Mouse (Mus musculus) bone marrow macrophage, adult 2 months (primary cell): ENCODE data around the gene Prune1. TPM values are rescaled to one million over a fixed set of nuclear protein-coding genes. Genes with fewer than 3 reads are reported as not detected.

Source experiments
- H3K27ac ChIP-seq: 2 replicates; pipeline ENCODE4 v1.5.1; 2012; ENCODE audit warnings: low read depth, low read length; ENCODE audit not compliant: insufficient read depth
- H3K4me1 ChIP-seq: 2 replicates; pipeline ENCODE4 v1.6.1; 2012; ENCODE audit warnings: low read length; ENCODE audit not compliant: control insufficient read depth, insufficient read depth
- H3K4me3 ChIP-seq: 2 replicates; pipeline ENCODE4 v1.5.1; 2012; ENCODE audit warnings: mild to moderate bottlenecking, low read length, moderate library complexity; ENCODE audit not compliant: insufficient read depth
- CTCF ChIP-seq: IDR thresholded peaks from 2 replicates; pipeline ENCODE4 v1.5.1; 2012; ENCODE audit warnings: low read depth, mild to moderate bottlenecking, low read length, moderate library complexity
- POLR2A ChIP-seq: IDR thresholded peaks from 2 replicates; pipeline ENCODE4 v1.6.1; 2012; ENCODE audit warnings: mild to moderate bottlenecking, low read depth, low read length, borderline replicate concordance
- polyA plus RNA-seq: library from polyadenylated mRNA; stranded (reverse); fragments of >200 nt; gene quantifications from 2 replicates; pipeline ENCODE4 v1.2.4, GENCODE M21; 2012; ENCODE audit not compliant: missing spikeins, insufficient read depth, insufficient read length

The Prune1 gene
- polyA plus RNA-seq, 1 experiment, result 16.6 TPM

DNA sequence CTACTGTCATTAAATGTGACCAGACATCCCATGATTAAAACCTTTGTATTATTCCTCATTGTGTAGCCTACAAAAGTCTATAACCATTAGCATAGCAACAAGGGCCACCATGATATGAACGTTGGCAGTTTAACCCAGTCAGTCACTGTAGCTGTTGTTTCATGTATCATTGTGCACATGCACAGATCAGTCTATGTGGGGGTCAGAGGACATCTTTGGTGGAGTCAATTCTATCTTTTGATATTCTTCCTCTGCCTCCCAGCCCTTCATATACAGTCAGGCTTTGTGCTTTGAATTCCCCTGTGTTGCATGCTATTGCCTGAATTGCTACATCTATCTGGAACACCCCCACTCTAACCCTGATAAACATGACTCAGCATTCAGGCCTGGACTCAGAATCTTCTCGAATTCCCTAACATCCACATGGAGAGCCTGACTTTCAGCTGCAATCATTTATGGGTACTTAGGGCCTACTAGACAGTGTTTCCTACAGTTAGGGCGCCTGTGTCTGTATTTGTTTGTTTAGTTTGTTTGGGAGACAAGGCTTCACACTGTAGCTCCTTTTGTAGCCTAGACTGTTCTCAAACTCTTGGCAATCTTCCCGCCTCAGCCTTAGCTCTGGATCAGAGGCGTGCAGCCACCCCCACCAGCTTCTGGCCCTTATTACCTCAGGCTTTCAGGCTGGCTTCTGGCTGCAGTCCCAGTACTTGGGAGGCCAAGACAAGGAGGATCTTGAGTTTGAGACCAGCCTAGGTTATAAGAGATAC is 35.2 kb downstream of the Prune1 start:
- Histone ChIP-seq H3K4me1 (peaks cover 7% of the 10 kb centered on the region), H3K27ac (no peak overlapping the region)

DNA sequence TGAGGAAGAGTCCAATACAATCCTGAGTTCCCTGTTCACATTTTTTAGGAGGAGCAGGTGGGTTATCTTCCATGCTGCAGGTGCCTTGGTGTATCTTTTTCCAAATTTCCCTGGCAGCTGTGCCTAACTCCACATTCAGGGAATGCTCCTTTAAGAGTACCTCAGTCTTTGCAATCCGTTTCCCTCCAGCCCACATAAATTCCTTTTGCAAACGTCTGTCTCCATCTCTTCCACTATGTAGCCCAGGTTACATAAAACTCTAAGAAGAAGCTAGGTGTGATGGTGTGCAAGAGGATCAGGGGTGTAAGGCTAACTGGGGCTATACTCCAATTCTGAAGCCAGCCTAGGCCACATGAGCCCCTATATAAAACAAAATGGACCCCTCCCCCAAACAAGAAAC is 38.8 kb downstream of the Prune1 start:
- H3K4me1 ChIP-seq, result peaks cover 7% of the 10 kb centered on the region
- H3K27ac ChIP-seq, result no peak overlapping the region
- no peak overlapping the region for H3K4me3 ChIP-seq
- TF ChIP-seq POLR2A, result no peak
- TF ChIP-seq CTCF, result no peak

More for the DNA sequence above, 35.2 kb downstream of the Prune1 start:
- no peak overlapping the region for H3K4me3 ChIP-seq
- no peak for TF ChIP-seq CTCF
- TF ChIP-seq POLR2A, result no peak

DNA sequence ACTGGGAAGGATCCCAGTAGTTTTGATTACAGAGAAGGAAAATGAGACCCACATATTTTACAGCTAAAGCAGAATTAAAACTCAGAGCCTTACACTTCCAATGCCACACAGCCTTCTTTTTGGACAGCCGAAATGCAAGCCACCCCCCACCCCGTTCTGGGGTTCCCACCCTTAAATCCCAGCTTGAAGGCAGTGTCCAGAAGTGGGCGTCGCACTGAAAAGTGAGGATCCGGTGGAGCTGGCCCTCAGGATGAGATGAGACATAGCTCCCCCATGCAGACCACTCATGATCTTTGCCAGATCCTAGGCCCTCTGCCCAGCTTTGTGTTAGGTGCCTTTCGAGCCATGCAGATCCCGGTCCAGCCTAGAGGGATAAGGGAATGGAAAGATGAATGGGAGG is 40.4 kb downstream of the Prune1 start, which contains the start of gene Gm128:
Gene Gm128 (minus strand): TSS at position 101 of the 400 bp plus-strand sequence.
- Histone ChIP-seq H3K4me1 (peaks cover 6% of the 10 kb centered on the region), H3K4me3 (no peak within 1 kb of the TSS), H3K27ac (no peak within 1 kb of the TSS)
- TF ChIP-seq POLR2A (no peak), CTCF (no peak)

DNA sequence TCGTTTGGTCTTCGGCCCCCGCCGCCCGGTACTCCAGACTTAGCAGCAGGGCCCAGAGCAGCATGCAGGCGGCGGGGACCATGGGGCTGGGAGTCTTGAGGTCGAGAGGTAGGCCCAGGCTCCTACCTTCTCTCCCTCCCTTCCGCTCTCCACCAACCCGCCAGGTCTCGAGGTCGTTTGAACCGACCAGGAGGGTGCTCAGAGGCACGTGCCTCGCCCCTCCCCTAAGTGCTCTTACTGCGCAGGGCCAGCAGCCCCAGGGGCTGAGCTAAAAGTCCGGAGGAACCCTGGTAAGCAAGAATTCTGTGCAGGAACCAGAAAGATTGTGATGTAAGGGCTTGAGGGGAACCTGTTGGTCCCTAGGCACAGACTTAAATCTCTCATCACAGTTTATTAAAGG is 41.0 kb downstream of the Prune1 start:
- TF ChIP-seq POLR2A, result no peak
- no peak for TF ChIP-seq CTCF
- no peak overlapping the region for H3K27ac ChIP-seq
- H3K4me1 ChIP-seq, result peaks cover 4% of the 10 kb centered on the region; the same call in 1 of the 2 replicates

DNA sequence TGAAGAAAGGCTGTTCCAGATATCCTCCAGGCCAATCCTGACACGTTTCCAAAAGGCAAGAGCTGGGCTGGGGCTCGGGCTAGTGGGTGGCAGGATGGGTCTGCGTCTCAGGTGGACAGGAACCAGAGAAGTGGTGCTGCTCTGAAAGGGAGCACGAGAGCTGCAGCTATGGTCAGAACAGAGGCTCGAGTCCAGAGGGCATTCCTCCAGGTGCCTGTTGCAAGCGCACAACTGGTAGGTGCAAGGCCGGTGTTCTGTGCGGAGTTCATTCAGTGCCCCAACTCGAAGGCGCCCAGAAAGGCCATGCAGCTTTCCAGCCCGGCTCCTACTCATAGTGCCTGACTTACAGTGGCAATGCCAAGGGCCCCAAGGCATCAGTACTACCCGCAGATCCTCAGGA is 41.9 kb downstream of the Prune1 start:
- TF ChIP-seq CTCF, result no peak
- TF ChIP-seq POLR2A, result no peak
- Histone ChIP-seq H3K4me3 (no peak overlapping the region), H3K27ac (no peak overlapping the region), H3K4me1 (peaks cover 4% of the 10 kb centered on the region; the same call in 1 of the 2 replicates)

More for the DNA sequence above, 41.0 kb downstream of the Prune1 start:
- no peak overlapping the region for H3K4me3 ChIP-seq

DNA sequence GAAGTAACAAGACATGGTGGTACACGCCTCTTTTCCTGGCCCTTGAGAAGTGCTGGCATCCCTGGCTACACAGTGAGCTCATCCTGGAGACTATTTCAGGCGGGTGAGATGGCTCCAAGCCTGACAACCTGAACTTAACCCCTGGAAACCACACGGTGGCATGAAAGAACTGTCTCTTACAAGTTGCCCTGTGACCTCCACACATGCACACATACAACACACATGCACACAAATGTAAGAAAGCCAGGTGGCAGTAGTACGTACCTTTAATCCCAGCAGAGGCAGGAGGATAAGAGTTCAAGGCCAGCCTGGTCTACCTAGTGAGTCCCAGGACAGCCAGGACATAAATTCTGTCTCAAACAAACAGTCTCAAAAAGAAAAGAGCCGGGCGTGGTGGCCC is 42.9 kb downstream of the Prune1 start:
- Histone ChIP-seq H3K27ac (no peak overlapping the region), H3K4me1 (peaks cover 4% of the 10 kb centered on the region; the same call in 1 of the 2 replicates)
- TF ChIP-seq CTCF, result no peak
- TF ChIP-seq POLR2A, result no peak

DNA sequence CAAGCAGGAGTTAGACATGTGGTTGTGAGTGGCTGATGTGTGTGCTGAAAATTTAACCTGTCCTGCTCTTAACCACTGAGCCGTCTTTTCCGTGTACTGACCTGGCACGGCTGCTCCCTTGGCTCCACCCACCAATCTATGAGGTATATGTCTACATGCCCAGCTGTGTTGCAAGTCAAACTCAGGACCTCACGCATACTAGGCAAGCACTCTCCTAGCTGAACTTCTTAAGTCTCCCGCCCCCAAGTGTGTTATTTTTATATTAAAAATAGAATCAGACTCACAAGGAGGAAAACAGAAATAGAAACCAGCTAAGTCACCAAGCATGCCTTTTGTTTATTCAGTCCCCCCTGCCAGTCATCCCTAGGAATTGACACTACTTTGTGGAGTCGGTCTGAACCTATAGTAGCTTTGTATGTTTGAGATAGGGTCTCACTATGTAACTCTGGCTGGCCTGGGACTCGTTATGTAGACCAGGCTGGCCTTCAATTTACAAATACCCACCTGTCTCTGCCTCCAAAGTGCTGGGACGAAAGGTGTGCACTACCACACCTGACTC is 44.3 kb downstream of the Prune1 start:
- Histone ChIP-seq H3K4me1 (peaks cover 7% of the 10 kb centered on the region), H3K27ac (no peak overlapping the region), H3K4me3 (no peak overlapping the region)
- no peak for TF ChIP-seq POLR2A
- no peak for TF ChIP-seq CTCF

More for the DNA sequence above, 42.9 kb downstream of the Prune1 start:
- H3K4me3 ChIP-seq, result no peak overlapping the region

DNA sequence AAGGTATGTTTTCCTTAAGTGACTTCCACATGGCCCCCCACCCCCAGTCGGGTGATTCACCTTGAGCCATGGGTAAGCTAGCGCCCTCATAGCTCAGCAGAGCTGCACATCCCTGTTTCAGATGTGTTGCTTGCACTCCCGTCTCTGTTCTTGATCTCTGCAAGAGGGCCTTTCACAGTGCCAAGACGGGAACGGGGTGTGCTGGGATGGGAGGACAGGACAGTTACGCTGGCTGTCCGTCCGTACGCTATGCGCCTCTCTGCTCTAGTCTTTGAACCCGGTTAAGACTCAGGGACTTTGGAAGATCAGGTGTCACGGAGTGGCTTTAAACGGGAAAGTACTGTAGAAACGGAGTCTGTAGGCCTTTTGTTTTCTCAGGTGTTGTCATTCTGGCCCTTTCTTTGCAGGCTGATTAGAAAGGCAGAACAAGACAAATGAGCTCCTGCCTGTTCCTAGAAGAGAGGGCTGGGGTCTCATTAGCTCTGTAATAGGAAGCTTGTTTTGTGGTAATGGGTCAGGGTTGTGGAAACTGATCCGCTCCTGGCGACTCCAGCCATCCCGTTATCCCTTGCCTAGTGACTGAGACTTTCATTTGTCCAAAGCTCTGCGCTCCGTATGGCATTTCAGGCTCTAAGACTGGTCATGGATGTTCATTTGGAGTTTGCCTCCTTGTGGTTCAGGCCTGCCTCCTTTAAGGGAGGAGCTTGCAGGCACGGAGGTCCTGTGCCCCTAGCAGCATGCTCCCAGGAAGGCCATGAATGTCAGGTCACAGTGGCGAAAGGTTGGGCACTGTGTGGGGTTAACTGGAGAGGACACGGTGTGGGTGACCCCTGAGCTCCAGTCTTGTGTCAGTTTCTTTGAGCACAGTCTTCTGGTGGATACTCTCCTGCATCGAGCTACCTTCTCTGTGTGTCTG is 46.2 kb downstream of the Prune1 start:
- no peak overlapping the region for H3K27ac ChIP-seq
- H3K4me1 ChIP-seq, result peaks cover 22% of the 10 kb centered on the region
- no peak overlapping the region for H3K4me3 ChIP-seq
- TF ChIP-seq POLR2A (no peak), CTCF (no peak)

DNA sequence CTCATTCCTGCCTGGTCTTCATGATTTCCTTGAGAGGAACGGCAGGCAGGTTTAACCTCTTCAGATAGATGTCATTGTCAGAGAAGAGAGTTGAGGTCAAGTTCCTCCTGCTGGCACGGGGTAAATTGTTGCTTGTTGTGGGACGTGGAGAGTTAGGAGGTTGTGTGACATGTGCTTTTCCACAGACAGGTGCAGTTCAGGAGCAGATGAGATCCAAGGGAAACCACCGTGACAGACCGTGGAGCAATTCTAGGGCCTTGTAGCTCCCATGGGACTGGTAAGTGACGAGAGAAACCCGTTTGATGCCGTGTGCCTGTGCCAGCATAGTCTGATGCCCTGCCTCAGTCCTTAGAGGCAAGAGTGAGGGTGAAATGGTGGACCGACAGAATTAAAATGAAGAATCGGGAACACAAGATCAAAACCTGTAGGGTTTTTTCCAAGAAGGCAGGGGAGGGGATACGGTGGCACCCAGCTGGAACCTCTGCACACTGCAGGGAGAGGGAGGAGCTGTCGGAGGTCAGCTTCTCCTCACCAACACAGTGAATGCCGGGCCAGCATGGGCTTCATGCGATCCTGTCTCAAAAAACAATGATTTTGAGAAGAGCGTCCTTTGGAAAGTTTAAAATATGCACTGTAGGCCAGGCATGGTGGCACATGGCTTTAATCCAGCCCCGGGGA is 48.4 kb downstream of the Prune1 start:
- TF ChIP-seq CTCF (no peak), POLR2A (no peak)
- Histone ChIP-seq H3K4me1 (peaks cover 22% of the 10 kb centered on the region), H3K4me3 (no peak overlapping the region), H3K27ac (no peak overlapping the region)
